ENCODE assay signal across 13 mouse cellular contexts in genomic region chr3:101966825-101967558, GRCm38 (mm10). TPM values are rescaled to one million over a fixed set of nuclear protein-coding genes. Genes with fewer than 3 reads are reported as not detected.
DNase-seq lines count a peak whose midpoint lies in the region; ATAC-seq lines count a peak whose summit lies in the region.
"Had no signal": no experiment of that assay in that cellular context is flagged by ENCODE, and none has a peak within 500 bp of the region (broad histone marks: within the 10 kb centered on the region; RNA-seq: fewer than 3 reads in every experiment).

No protein-coding gene starts in this region.

- no peaks in the 10 kb centered on the region for H3K36me3 ChIP-seq in embryonic facial prominence, embryonic 10.5 days (replicated peaks)
- H3K36me3 ChIP-seq in hindbrain, embryonic 10.5 days, result no peaks in the 10 kb centered on the region
- H3K36me3 ChIP-seq in midbrain, embryonic 15.5 days (replicated peaks), result no peaks in the 10 kb centered on the region

- WGBS in embryonic facial prominence, embryonic 10.5 days, result 54% methylated on average over 3 of the region's 3 CpGs
- WGBS in hindbrain, embryonic 10.5 days, result 25% methylated on average over 3 of the region's 3 CpGs
- WGBS in midbrain, embryonic 15.5 days, result 15% methylated on average over 3 of the region's 3 CpGs

- no peak overlapping the region for H3K9ac ChIP-seq in midbrain, embryonic 15.5 days

- ATAC-seq in midbrain, embryonic 15.5 days (replicated peaks), result peak; percentile 87
- ATAC-seq in granulocyte monocyte progenitor cell, adult 5-6 weeks (replicated peaks; ENCODE audit: poor library complexity, severe bottlenecking), result no peak
- ATAC-seq in frontal cortex, adult (ENCODE audit: low TSS enrichment), result no peak

- 0 out of 2 replicates have a peak overlapping the region, but pooled peaks have one; percentile 1 for H3K27ac ChIP-seq in embryonic facial prominence, embryonic 10.5 days (replicated peaks)
- H3K27ac ChIP-seq in hindbrain, embryonic 10.5 days, result peak overlapping the region; percentile 82
- peak overlapping the region; percentile 64 for H3K27ac ChIP-seq in midbrain, embryonic 15.5 days
- H3K27ac ChIP-seq: macrophage had no signal

- H3K27me3 ChIP-seq in embryonic facial prominence, embryonic 10.5 days (replicated peaks; ENCODE audit: low read depth, poor library complexity, severe bottlenecking), result peaks cover 12% of the 10 kb centered on the region; the same call in 1 of the 2 replicates
- H3K27me3 ChIP-seq in hindbrain, embryonic 10.5 days (ENCODE audit: insufficient read depth, poor library complexity, severe bottlenecking), result peaks cover 7% of the 10 kb centered on the region; the same call in 1 of the 2 replicates
- H3K27me3 ChIP-seq in midbrain, embryonic 15.5 days (replicated peaks), result no peaks in the 10 kb centered on the region

- H3K4me3 ChIP-seq in embryonic facial prominence, embryonic 10.5 days, result no peak overlapping the region
- H3K4me3 ChIP-seq in hindbrain, embryonic 10.5 days, result no peak overlapping the region
- H3K4me3 ChIP-seq in midbrain, embryonic 15.5 days, result no peak overlapping the region

- H3K4me2 ChIP-seq in midbrain, embryonic 15.5 days, result no peak overlapping the region

- no peaks in the 10 kb centered on the region for H3K9me3 ChIP-seq in embryonic facial prominence, embryonic 10.5 days
- H3K9me3 ChIP-seq in hindbrain, embryonic 10.5 days, result no peaks in the 10 kb centered on the region
- H3K9me3 ChIP-seq in midbrain, embryonic 15.5 days, result no peaks in the 10 kb centered on the region

- DNase-seq in embryo, embryonic 10.5 days (ENCODE audit: low spot score), result peak; percentile 77
- DNase-seq in embryonic facial prominence, embryonic 10.5 days (ENCODE audit: low spot score), result peak; percentile 21
- peak; percentile 71 for DNase-seq in hindbrain, embryonic 10.5 days (ENCODE audit: low spot score)
- no peak for DNase-seq in lung, postnatal 4 days
- no peak for DNase-seq in thymus, postnatal 4 days
- DNase-seq: gastrocnemius, postnatal 36 days; heart, postnatal 10 days; kidney, postnatal 10 days; thymus, postnatal 36 days had no signal

- peaks cover 21% of the 10 kb centered on the region for H3K4me1 ChIP-seq in embryonic facial prominence, embryonic 10.5 days
- H3K4me1 ChIP-seq in hindbrain, embryonic 10.5 days (replicated peaks), result peaks cover 47% of the 10 kb centered on the region
- H3K4me1 ChIP-seq in midbrain, embryonic 15.5 days, result peaks cover 26% of the 10 kb centered on the region

RNA-seq across cellular contexts. Expression of gene Slc22a15, which starts 42.7 kb away (rescaled TPM):
- polyA plus RNA-seq in embryonic facial prominence, embryonic 10.5 days (2016; fragmentation: Nextera tagmentation; extraction: Ambion mirVana), result 3.4 and 4.6 TPM in 2 replicates
- 5.4 and 9.9 TPM in 2 replicates for polyA plus RNA-seq in hindbrain, embryonic 10.5 days (2016; fragmentation: Nextera tagmentation; extraction: Ambion mirVana)
- polyA plus RNA-seq in midbrain, embryonic 15.5 days (2015; fragmentation: Nextera tagmentation; extraction: Ambion mirVana), result 7.5 and 7.6 TPM in 2 replicates
- total RNA-seq in granulocyte monocyte progenitor cell, adult 5-6 weeks (2014; fragmentation: Nextera tagmentation), result 5.1 and 11.0 TPM in 2 replicates
- 4.4 and 4.5 TPM in 2 replicates for total RNA-seq in granulocyte monocyte progenitor cell, adult 5-6 weeks (2017)

RNA-seq across cellular contexts. Expression of gene Nhlh2, which starts 42.9 kb away (rescaled TPM):
- 16.1 and 22.3 TPM in 2 replicates for polyA plus RNA-seq in embryonic facial prominence, embryonic 10.5 days (2016; fragmentation: Nextera tagmentation; extraction: Ambion mirVana)
- 64.1 and 152 TPM in 2 replicates for polyA plus RNA-seq in hindbrain, embryonic 10.5 days (2016; fragmentation: Nextera tagmentation; extraction: Ambion mirVana)
- polyA plus RNA-seq in midbrain, embryonic 15.5 days (2015; fragmentation: Nextera tagmentation; extraction: Ambion mirVana), result 38.8 and 44.3 TPM in 2 replicates
- total RNA-seq in granulocyte monocyte progenitor cell, adult 5-6 weeks (2014; fragmentation: Nextera tagmentation), result not detected in 2 replicates
- total RNA-seq in granulocyte monocyte progenitor cell, adult 5-6 weeks (2017), result not detected in 2 replicates
- total RNA-seq: gastrocnemius, postnatal 36 days; heart, postnatal 10 days had no signal
- polyA plus RNA-seq: macrophage had no signal

Comparison
In these comparisons a context has a peak if more than half of its experiments do, and no peak if none do; other contexts are left out.
1. DNase-seq: peak in embryo, embryonic 10.5 days (single experiment), embryonic facial prominence, embryonic 10.5 days (single experiment) and hindbrain, embryonic 10.5 days (single experiment); none in lung, postnatal 4 days (0 of 2) and thymus, postnatal 4 days (single experiment).
2. H3K27ac ChIP-seq: peak in every context shown above with its lines; median percentile 82 in hindbrain, embryonic 10.5 days; 64 in midbrain, embryonic 15.5 days; 1 in embryonic facial prominence, embryonic 10.5 days.